Comparison of ENCODE assay signal across 50 mouse cellular contexts in genomic region chr14:7974643-7975042, GRCm38 (mm10). TPM values are rescaled to one million over a fixed set of nuclear protein-coding genes. Genes with fewer than 3 reads are reported as not detected.
"Had no signal": no experiment of that assay in that cellular context is flagged by ENCODE, and none has a peak within 500 bp of the region (broad histone marks: within the 10 kb centered on the region; RNA-seq: fewer than 3 reads in every experiment).

No protein-coding gene starts in this region.

- H3K9ac ChIP-seq: heart, embryonic 12.5 days; heart, embryonic 13.5 days; heart, embryonic 15.5 days; hindbrain, embryonic 12.5 days; hindbrain, embryonic 13.5 days; hindbrain, embryonic 14.5 days; hindbrain, embryonic 15.5 days; intestine, embryonic 15.5 days; kidney, embryonic 15.5 days had no signal

- H3K4me1 ChIP-seq: heart, embryonic 10.5 days; heart, embryonic 13.5 days; heart, embryonic 15.5 days; hindbrain, embryonic 10.5 days; hindbrain, embryonic 12.5 days; hindbrain, embryonic 13.5 days; hindbrain, embryonic 15.5 days had no signal

- H3K27ac ChIP-seq: heart, adult 2 months; heart, embryonic 10.5 days; heart, embryonic 13.5 days; heart, embryonic 15.5 days; hindbrain, embryonic 10.5 days; hindbrain, embryonic 12.5 days; hindbrain, embryonic 13.5 days; hindbrain, embryonic 14.5 days; hindbrain, embryonic 15.5 days; hindbrain, postnatal 0 days; intestine, embryonic 15.5 days; kidney, embryonic 15.5 days; kidney, postnatal 0 days; layer of hippocampus, adult 2 months had no signal

- H3K36me3 ChIP-seq: heart, embryonic 10.5 days; heart, embryonic 12.5 days; heart, embryonic 13.5 days; heart, embryonic 15.5 days; hindbrain, embryonic 10.5 days; hindbrain, embryonic 12.5 days; hindbrain, embryonic 13.5 days; hindbrain, embryonic 15.5 days; intestine, embryonic 15.5 days; kidney, embryonic 15.5 days had no signal

- H3K27me3 ChIP-seq: heart, embryonic 12.5 days; heart, embryonic 13.5 days; heart, embryonic 15.5 days; hindbrain, embryonic 12.5 days; hindbrain, embryonic 13.5 days; hindbrain, embryonic 15.5 days; intestine, embryonic 15.5 days; kidney, embryonic 15.5 days had no signal

- DNase-seq: heart, adult 2 months; heart, postnatal 10 days; heart, postnatal 14 days; heart, postnatal 36 days; heart, postnatal 4 days; kidney, adult 11 months; kidney, adult 18-20 months; kidney, adult 2 months; kidney, adult 8-10 months; kidney, adult 9 months; kidney, postnatal 10 days; kidney, postnatal 14 days; kidney, postnatal 25 days; kidney, postnatal 36 days; kidney, postnatal 4 days; layer of hippocampus, adult 9-11 months had no signal

- H3K4me3 ChIP-seq: heart, adult 2 months; heart, embryonic 10.5 days; heart, embryonic 12.5 days; heart, embryonic 13.5 days; heart, embryonic 15.5 days; hindbrain, embryonic 10.5 days; hindbrain, embryonic 12.5 days; hindbrain, embryonic 13.5 days; hindbrain, embryonic 15.5 days; intestine, embryonic 15.5 days; kidney, embryonic 15.5 days; layer of hippocampus, adult 2 months had no signal

- H3K4me2 ChIP-seq: heart, embryonic 11.5 days; heart, embryonic 12.5 days; heart, embryonic 13.5 days; heart, embryonic 15.5 days; hindbrain, embryonic 12.5 days; hindbrain, embryonic 13.5 days; hindbrain, embryonic 14.5 days; hindbrain, embryonic 15.5 days; intestine, embryonic 15.5 days; kidney, embryonic 15.5 days had no signal

- ATAC-seq: hindbrain, embryonic 16.5 days; hindbrain, postnatal 0 days; inflammation-experienced regulatory T-cells, adult 6 months; intestine, embryonic 15.5 days; intestine, embryonic 16.5 days; intestine, postnatal 0 days had no signal

- H3K9me3 ChIP-seq: heart, embryonic 10.5 days; heart, embryonic 12.5 days; heart, embryonic 13.5 days; heart, embryonic 15.5 days; hindbrain, embryonic 10.5 days; hindbrain, embryonic 12.5 days; hindbrain, embryonic 13.5 days; hindbrain, embryonic 15.5 days; intestine, embryonic 15.5 days; kidney, embryonic 15.5 days had no signal

RNA-seq across cellular contexts. Expression of gene Gm45521, which starts 17.6 kb away (rescaled TPM):
- total RNA-seq: heart, adult 2 months; heart, adult 8-10 months; heart, postnatal 10 days; heart, postnatal 14 days; heart, postnatal 25 days; heart, postnatal 36 days; heart, postnatal 4 days; hematopoietic stem cell, adult 5-6 weeks; hindbrain, postnatal 0 days; layer of hippocampus, adult 18-20 months; layer of hippocampus, adult 2 months; layer of hippocampus, postnatal 14 days; layer of hippocampus, postnatal 25 days had no signal
- polyA plus RNA-seq: heart, adult 2 months; heart, embryonic 12.5 days; heart, embryonic 13.5 days; heart, embryonic 14.5 days; heart, embryonic 15.5 days; heart, embryonic 16.5 days; heart, postnatal 0 days; hindbrain, embryonic 11.5 days; hindbrain, embryonic 15.5 days; inflammation-experienced regulatory T-cells, adult 6 months; intestine, embryonic 14.5 days; intestine, embryonic 15.5 days; intestine, embryonic 16.5 days; intestine, postnatal 0 days; kidney, adult 2 months; kidney, embryonic 14.5 days; kidney, embryonic 15.5 days; kidney, embryonic 16.5 days; kidney, postnatal 0 days; large intestine, adult 2 months had no signal

RNA-seq across cellular contexts. Expression of gene Dnase1l3, which starts 19.7 kb away (rescaled TPM):
- total RNA-seq: heart, postnatal 10 days; heart, postnatal 4 days; hematopoietic stem cell, adult 5-6 weeks; hindbrain, postnatal 0 days; layer of hippocampus, adult 2 months; layer of hippocampus, adult 8-10 months; layer of hippocampus, postnatal 14 days had no signal
- polyA plus RNA-seq: heart, embryonic 10.5 days; hindbrain, embryonic 12.5 days had no signal
